Mouse (Mus musculus) MEL (cell line): ENCODE results near the gene Tsen54. TPM values are rescaled to one million over a fixed set of nuclear protein-coding genes. Genes with fewer than 3 reads are reported as not detected.

Experiments used
- DNase-seq: peaks from one replicate; pipeline ENCODE4 v3.0.0; 2011; ENCODE audit warnings: low read depth, low spot score
- H3K27ac ChIP-seq: 2 replicates; pipeline ENCODE4 v1.5.1; 2012; ENCODE audit warnings: low read depth, mild to moderate bottlenecking, control low read depth, low read length, moderate library complexity; ENCODE audit not compliant: control insufficient read depth
- H3K27me3 ChIP-seq, 2 experiments: fragments of 150-350 bp in 1 of 2; sonication (generic) in 1 of 2; 2 replicates each; pipeline ENCODE4 v1.6.1; 2012; ENCODE audit warnings: low read length in 2 of 2, mild to moderate bottlenecking in 2 of 2, improper control_type of control experiment in 1 of 2, moderate library complexity in 1 of 2; ENCODE audit not compliant: insufficient read depth in 2 of 2, control insufficient read depth in 1 of 2
- H3K36me3 ChIP-seq, 2 experiments: 2 replicates each; pipeline ENCODE4 v1.6.1; 2012 to 2014; ENCODE audit warnings: low read length in 2 of 2, improper control_type of control experiment in 1 of 2, inconsistent platforms in 1 of 2, mild to moderate bottlenecking in 1 of 2; ENCODE audit not compliant: insufficient read depth in 2 of 2, control insufficient read depth in 1 of 2
- H3K4me1 ChIP-seq, 2 experiments: fragments of 150-350 bp in 1 of 2; sonication (generic) in 1 of 2; 2 replicates each; pipeline ENCODE4 v1.6.1; 2012; ENCODE audit warnings: low read length in 2 of 2, improper control_type of control experiment in 1 of 2, mild to moderate bottlenecking in 1 of 2; ENCODE audit not compliant: insufficient read depth in 2 of 2, control insufficient read depth in 1 of 2
- H3K4me3 ChIP-seq, 2 experiments: fragments of 150-350 bp in 1 of 2; sonication (generic) in 1 of 2; 2 replicates each; pipeline ENCODE4 v1.5.1; 2012; ENCODE audit warnings: low read depth in 2 of 2, low read length in 2 of 2, mild to moderate bottlenecking in 2 of 2, moderate library complexity in 2 of 2, control low read depth in 1 of 2, improper control_type of control experiment in 1 of 2; ENCODE audit not compliant: control insufficient read depth in 1 of 2, insufficient read depth in 1 of 2
- H3K79me2 ChIP-seq: 2 replicates; pipeline ENCODE4 v1.6.1; 2012; ENCODE audit warnings: mild to moderate bottlenecking, low read length, moderate library complexity; ENCODE audit not compliant: control insufficient read depth, poor library complexity, insufficient read depth
- H3K9ac ChIP-seq: 2 replicates; pipeline ENCODE4 v1.6.1; 2012; ENCODE audit warnings: low read depth, mild to moderate bottlenecking, control low read depth, low read length, moderate library complexity; ENCODE audit not compliant: control insufficient read depth, poor library complexity, severe bottlenecking
- H3K9me3 ChIP-seq: fragments of 150-350 bp; sonication (generic); replicated peaks from 2 replicates; pipeline ENCODE4 v1.6.1; 2012; ENCODE audit warnings: mild to moderate bottlenecking, low read length, improper control_type of control experiment, moderate library complexity; ENCODE audit not compliant: insufficient read depth
- BHLHE40 ChIP-seq: IDR thresholded peaks from 2 replicates; pipeline ENCODE4 v1.6.1; 2012; ENCODE audit warnings: low read depth, mild to moderate bottlenecking, inconsistent platforms, low read length, improper control_type of control experiment, borderline replicate concordance
- CHD1 ChIP-seq: IDR thresholded peaks from 2 replicates; pipeline ENCODE4 v1.6.1; 2012; ENCODE audit warnings: low read depth, mild to moderate bottlenecking, inconsistent platforms, low read length, improper control_type of control experiment
- CTCF ChIP-seq, 3 experiments: IDR thresholded peaks in 2 of 3; conservative IDR thresholded peaks in 1 of 3; 2 replicates each; pipeline ENCODE4 v1.5.1; 2011 to 2012; ENCODE audit warnings: low read length in 3 of 3, low read depth in 2 of 3, mild to moderate bottlenecking in 2 of 3, improper control_type of control experiment in 1 of 3, inconsistent platforms in 1 of 3, mixed read lengths in 1 of 3, moderate library complexity in 1 of 3; ENCODE audit not compliant: control insufficient read depth in 1 of 3, insufficient read depth in 1 of 3, poor library complexity in 1 of 3, severe bottlenecking in 1 of 3
- E2F4 ChIP-seq: IDR thresholded peaks from 2 replicates; pipeline ENCODE4 v1.6.1; 2011; ENCODE audit warnings: low read depth, low read length, improper control_type of control experiment, borderline replicate concordance
- EP300 ChIP-seq, 2 experiments: IDR thresholded peaks; 2 replicates each; pipeline ENCODE4 v1.6.1; 2011; ENCODE audit warnings: improper control_type of control experiment in 2 of 2, low read length in 2 of 2, low read depth in 1 of 2, mild to moderate bottlenecking in 1 of 2
- ETS1 ChIP-seq: IDR thresholded peaks from 2 replicates; pipeline ENCODE4 v1.6.1; 2012; ENCODE audit warnings: low read depth, mild to moderate bottlenecking, inconsistent platforms, low read length, improper control_type of control experiment, moderate library complexity
- HCFC1 ChIP-seq: IDR thresholded peaks from 2 replicates; pipeline ENCODE4 v1.6.1; 2012; ENCODE audit warnings: low read depth, mild to moderate bottlenecking, inconsistent platforms, low read length, improper control_type of control experiment, moderate library complexity
- KAT2A ChIP-seq: conservative IDR thresholded peaks from 2 replicates; pipeline ENCODE4 v1.6.1; 2012; ENCODE audit warnings: low read depth, low read length, improper control_type of control experiment, inconsistent platforms
- MYB ChIP-seq: IDR thresholded peaks from 2 replicates; pipeline ENCODE4 v1.6.1; 2011; ENCODE audit warnings: mild to moderate bottlenecking, low read depth, low read length, improper control_type of control experiment
- NRF1 ChIP-seq: IDR thresholded peaks from 2 replicates; pipeline ENCODE4 v1.6.1; 2014; ENCODE audit warnings: low read depth, mild to moderate bottlenecking, inconsistent platforms, low read length, improper control_type of control experiment, moderate library complexity; ENCODE audit not compliant: poor library complexity, insufficient read depth, severe bottlenecking
- POLR2A ChIP-seq, 2 experiments: IDR thresholded peaks; 2 replicates each; pipeline ENCODE4 v1.6.1; 2011 to 2012; ENCODE audit warnings: low read length in 2 of 2, mild to moderate bottlenecking in 2 of 2, control low read depth in 1 of 2, improper control_type of control experiment in 1 of 2, low read depth in 1 of 2, moderate library complexity in 1 of 2; ENCODE audit not compliant: control insufficient read depth in 1 of 2, insufficient read depth in 1 of 2, poor library complexity in 1 of 2
- RAD21 ChIP-seq: IDR thresholded peaks from 2 replicates; pipeline ENCODE4 v1.6.1; 2011; ENCODE audit warnings: mild to moderate bottlenecking, low read depth, low read length, improper control_type of control experiment
- SIN3A ChIP-seq: IDR thresholded peaks from 2 replicates; pipeline ENCODE4 v1.6.1; 2012; ENCODE audit warnings: low read length, improper control_type of control experiment, inconsistent platforms
- TBP ChIP-seq: IDR thresholded peaks from 2 replicates; pipeline ENCODE4 v1.8.0; 2011; ENCODE audit warnings: low read depth, low read length, improper control_type of control experiment
- TCF12 ChIP-seq: IDR thresholded peaks from 2 replicates; pipeline ENCODE4 v1.6.1; 2014; ENCODE audit warnings: low read depth, mild to moderate bottlenecking, inconsistent platforms, low read length, improper control_type of control experiment, moderate library complexity
- UBTF ChIP-seq: IDR thresholded peaks from 2 replicates; pipeline ENCODE4 v1.6.1; 2012; ENCODE audit warnings: low read depth, mild to moderate bottlenecking, inconsistent platforms, low read length, improper control_type of control experiment, moderate library complexity, borderline replicate concordance; ENCODE audit not compliant: insufficient read depth
- USF1 ChIP-seq: IDR thresholded peaks from 2 replicates; pipeline ENCODE4 v1.6.1; 2014; ENCODE audit warnings: low read depth, mild to moderate bottlenecking, inconsistent platforms, low read length, improper control_type of control experiment, moderate library complexity
- USF2 ChIP-seq, 2 experiments: IDR thresholded peaks; 2 replicates each; pipeline ENCODE4 v1.6.1; 2011 to 2012; ENCODE audit warnings: improper control_type of control experiment in 2 of 2, low read length in 2 of 2, borderline replicate concordance in 1 of 2, inconsistent platforms in 1 of 2, low read depth in 1 of 2, mild to moderate bottlenecking in 1 of 2; ENCODE audit not compliant: insufficient read depth in 1 of 2
- ZC3H11A ChIP-seq: IDR thresholded peaks from 2 replicates; pipeline ENCODE4 v1.6.1; 2012; ENCODE audit warnings: low read depth, mild to moderate bottlenecking, inconsistent platforms, low read length, improper control_type of control experiment
- ZKSCAN1 ChIP-seq: IDR thresholded peaks from 2 replicates; pipeline ENCODE4 v1.6.1; 2012; ENCODE audit warnings: low read depth, mild to moderate bottlenecking, inconsistent platforms, low read length, improper control_type of control experiment, moderate library complexity
- ZMIZ1 ChIP-seq: IDR thresholded peaks from 2 replicates; pipeline ENCODE4 v1.6.1; 2012; ENCODE audit warnings: low read depth, mild to moderate bottlenecking, inconsistent platforms, low read length, improper control_type of control experiment, moderate library complexity
- polyA plus RNA-seq, 2 experiments: library from polyadenylated mRNA; stranded (reverse) in 1 of 2; unstranded in 1 of 2; fragments of >175 nt in 1 of 2; fragments of >200 nt in 1 of 2; gene quantifications; 2 replicates each; pipeline versions ENCODE4 v1.2.1 to v1.2.4; 2012; ENCODE audit warnings: low replicate concordance in 2 of 2, low read depth in 1 of 2; ENCODE audit not compliant: insufficient read length in 2 of 2, insufficient read depth in 1 of 2, missing spikeins in 1 of 2
- total RNA-seq: library from RNA; depleted of rRNA; stranded (reverse); fragments of 300-350 nt; gene quantifications from 2 replicates; pipeline ENCODE4 v1.2.3, GENCODE M21; 2012

The Tsen54 gene
- total and polyA plus RNA-seq, 3 experiments, result 55.8 to 72.0 TPM; not detected in 1

- Histone ChIP-seq H3K9ac (no peak overlapping the region), H3K4me3 (no peak overlapping the region), H3K4me1 (no peaks in the 10 kb centered on the region), H3K27me3 (no peaks in the 10 kb centered on the region), H3K27ac (no peak overlapping the region), H3K36me3 (peaks cover 0 to 3% of the 10 kb centered on the region in 2 experiments; a peak in 1 of 4 replicates), H3K79me2 (no peaks in the 10 kb centered on the region), H3K9me3 (no peaks in the 10 kb centered on the region)
- DNase-seq, result no peak
- TF ChIP-seq MYB, result no peak
- no peak for TF ChIP-seq CTCF (IDR thresholded peaks at IDR 0.05 in 2 of 3, conservative IDR thresholded peaks at IDR 0.05 in 1 of 3; ENCODE audit: control insufficient read depth in 1 of 3, insufficient read depth in 1 of 3, low read depth in 2 of 3, low read length in 3 of 3, poor library complexity in 1 of 3, severe bottlenecking in 1 of 3)
- TF ChIP-seq ETS1, result no peak
- TF ChIP-seq KAT2A, result no peak
- no peak for TF ChIP-seq ZMIZ1
- TF ChIP-seq EP300 (IDR thresholded peaks at IDR 0.05; ENCODE audit: low read depth in 1 of 2, low read length in 2 of 2), result no peak
- no peak for TF ChIP-seq USF2 (IDR thresholded peaks at IDR 0.05; ENCODE audit: borderline replicate concordance in 1 of 2, insufficient read depth in 1 of 2, low read depth in 1 of 2, low read length in 2 of 2)
- TF ChIP-seq HCFC1, result no peak
- TF ChIP-seq ZC3H11A, result no peak
- TF ChIP-seq RAD21, result no peak
- no peak for TF ChIP-seq NRF1
- TF ChIP-seq SIN3A, result no peak
- no peak for TF ChIP-seq E2F4
- no peak for TF ChIP-seq TCF12
- TF ChIP-seq, all 39 proteins: peak for 0
Observed at GRCm38 (mm10) chr11:115796898-115797297, 17.6 kb upstream of the Tsen54 start.

- H3K27me3 ChIP-seq, result no peaks in the 10 kb centered on the region
- no peaks in the 10 kb centered on the region for H3K79me2 ChIP-seq
- no peak overlapping the region for H3K27ac ChIP-seq
- no peak overlapping the region for H3K9ac ChIP-seq
- H3K4me3 ChIP-seq, result no peak overlapping the region
- peaks cover 0 to 3% of the 10 kb centered on the region in 2 experiments; a peak in 1 of 4 replicates for H3K36me3 ChIP-seq
- no peaks in the 10 kb centered on the region for H3K4me1 ChIP-seq
- no peak for DNase-seq
- no peaks in the 10 kb centered on the region for H3K9me3 ChIP-seq
- no peak for TF ChIP-seq UBTF
- no peak for TF ChIP-seq CHD1
- no peak for TF ChIP-seq E2F4
- no peak for TF ChIP-seq TBP
- no peak for TF ChIP-seq ZC3H11A
- no peak for TF ChIP-seq POLR2A (IDR thresholded peaks at IDR 0.05; ENCODE audit: control insufficient read depth in 1 of 2, insufficient read depth in 1 of 2, low read depth in 1 of 2, low read length in 2 of 2, poor library complexity in 1 of 2)
- TF ChIP-seq ZKSCAN1, result no peak
- TF ChIP-seq BHLHE40, result no peak
- no peak for TF ChIP-seq USF1
- no peak for TF ChIP-seq CTCF (IDR thresholded peaks at IDR 0.05 in 2 of 3, conservative IDR thresholded peaks at IDR 0.05 in 1 of 3; ENCODE audit: control insufficient read depth in 1 of 3, insufficient read depth in 1 of 3, low read depth in 2 of 3, low read length in 3 of 3, poor library complexity in 1 of 3, severe bottlenecking in 1 of 3)
Observed at GRCm38 (mm10) chr11:115797665-115798064, 16.9 kb upstream of the Tsen54 start.
